Mouse (Mus musculus) thymus, postnatal 0 days (tissue): ENCODE measurements around the gene Cfap99. TPM values are rescaled to one million over a fixed set of nuclear protein-coding genes. Genes with fewer than 3 reads are reported as not detected.

Experiments
- polyA plus RNA-seq: library from polyadenylated mRNA; unstranded; fragments of >200 nt; fragmentation: Nextera tagmentation; extraction: Ambion mirVana; gene quantifications from 2 replicates; pipeline ENCODE4 v1.2.1, GENCODE M21; 2015

Gene Cfap99
- polyA plus RNA-seq, 1 experiment from 2014 or later, result not detected

Other genes with a start within 250 kb of the Cfap99 start
- 0.58 and 0.96 TPM in 2 replicates for gene Poln, start 119.2 kb upstream of the Cfap99 start, polyA plus RNA-seq
- 67.1 and 68.3 TPM in 2 replicates for gene Haus3, start 119.1 kb upstream of the Cfap99 start, polyA plus RNA-seq
- 45.3 and 50.3 TPM in 2 replicates for gene Mxd4, start 100.9 kb upstream of the Cfap99 start, polyA plus RNA-seq
- gene Zfyve28, start 151 bp upstream of the Cfap99 start, polyA plus RNA-seq, result 10.0 and 12.7 TPM in 2 replicates
- 138 TPM in 2 replicates for gene Rnf4, start 47.7 kb downstream of the Cfap99 start, polyA plus RNA-seq
- gene Fam193a, start 81.3 kb downstream of the Cfap99 start, polyA plus RNA-seq, result 7.0 and 10.3 TPM in 2 replicates
- gene Tnip2, start 225.4 kb downstream of the Cfap99 start, polyA plus RNA-seq, result 11.8 and 17.9 TPM in 2 replicates
- 10.5 and 16.2 TPM in 2 replicates for gene Sh3bp2, start 237.2 kb downstream of the Cfap99 start, polyA plus RNA-seq